Mouse (Mus musculus): Measurements from ENCODE around the gene Amn1.
A peak's percentile ranks its signal among the peaks of the same experiment; 100 is the strongest.
"Not testable (repeated sequence)": the region's sequence is repeated elsewhere in the genome, so short reads cannot be mapped to it uniquely, and the experiment has no call there.

The Amn1 gene

GRCm38 (mm10) chr6:149154116-149155030 is 34.1 kb downstream of the Amn1 start:
- no peak for DNase-seq (ENCODE audit: low read depth)

DNA sequence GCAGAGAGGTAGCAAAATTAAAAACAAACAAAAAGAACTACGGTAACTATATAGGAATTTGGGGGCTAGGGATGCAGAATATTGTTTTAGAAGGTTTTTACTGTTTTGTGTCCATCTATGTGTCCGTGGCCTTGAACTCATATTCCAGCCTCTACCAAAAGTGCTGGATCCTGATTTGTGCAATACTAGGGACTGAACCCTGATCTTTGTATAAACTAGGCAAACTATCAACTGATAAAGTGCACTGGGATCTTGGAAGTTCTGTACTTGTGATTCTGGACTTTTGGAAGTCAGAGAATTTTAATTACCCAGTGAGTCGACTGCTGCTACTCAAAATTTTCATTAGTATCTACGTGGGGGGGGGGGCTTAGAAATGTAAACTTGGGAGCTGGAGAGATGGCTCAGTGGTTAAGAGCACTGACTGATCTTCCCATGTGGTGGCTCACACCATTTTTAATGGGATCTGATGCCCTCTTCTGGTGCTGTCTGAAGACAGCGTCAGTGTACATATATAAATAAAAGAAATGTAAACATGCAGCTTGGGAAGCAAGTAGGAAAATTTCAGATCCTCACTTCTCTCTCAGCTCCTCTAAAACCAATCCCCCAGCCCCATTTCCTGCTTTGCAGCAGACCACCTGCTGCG is 34.9 kb downstream of the Amn1 start:
- no peak for DNase-seq (ENCODE audit: low read depth)

DNA sequence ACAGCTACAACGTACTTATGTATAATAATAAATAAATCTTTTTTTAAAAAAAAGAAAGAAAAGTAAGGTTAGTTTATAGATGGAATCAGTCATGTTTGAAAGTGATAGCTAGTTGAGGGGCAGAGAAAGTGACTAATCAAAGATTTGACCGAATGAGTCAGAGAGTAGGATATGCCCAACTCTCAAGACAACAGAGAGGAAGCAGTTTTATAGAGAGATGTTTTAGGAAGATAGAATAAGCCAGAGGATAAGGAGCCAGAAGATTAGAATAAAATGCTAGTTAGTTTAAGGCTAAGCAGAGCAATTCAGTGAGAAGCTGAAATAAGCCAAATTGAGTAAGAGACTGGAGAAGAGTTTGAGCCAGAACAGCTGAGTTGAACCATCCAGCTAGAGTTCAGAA is 36.4 kb downstream of the Amn1 start:
- DNase-seq (ENCODE audit: low read depth): no peak

DNA sequence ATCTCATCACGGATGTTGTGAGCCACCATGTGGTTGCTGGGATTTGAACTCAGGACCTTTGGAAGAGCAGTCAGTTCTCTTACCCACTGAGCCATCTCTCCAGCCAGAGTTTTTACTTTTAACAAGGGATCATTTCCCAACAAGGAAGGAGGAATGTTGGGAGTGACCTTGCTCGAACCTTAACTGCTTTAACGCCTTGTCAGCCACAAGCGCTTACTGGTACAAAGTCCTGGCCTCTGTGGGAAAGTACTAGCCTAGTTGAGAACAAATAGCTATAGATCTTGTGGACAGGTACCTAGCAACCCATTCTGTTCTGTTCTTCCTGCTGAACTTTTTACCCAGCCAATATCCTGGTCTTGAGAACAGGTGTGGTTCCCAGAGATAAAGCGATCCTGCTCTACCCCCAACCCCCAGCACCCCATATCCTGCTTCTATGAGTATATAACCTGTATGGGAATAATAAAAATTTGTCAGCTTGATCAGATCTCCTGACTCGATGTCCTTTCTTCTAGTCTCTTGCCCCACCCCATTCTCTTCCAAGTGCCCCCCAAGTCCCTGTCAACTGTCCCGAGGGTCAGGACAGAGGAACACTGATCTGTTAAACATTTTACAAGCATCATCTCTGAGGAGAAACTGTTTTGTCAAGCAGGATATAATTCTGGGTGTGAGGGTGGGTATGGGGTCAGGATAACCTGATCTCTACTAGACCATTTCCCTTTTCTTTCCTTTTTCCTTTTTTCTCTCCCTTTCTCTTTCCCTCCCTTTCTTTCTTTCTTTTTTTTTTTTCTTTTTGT is 39.9 kb downstream of the Amn1 start:
- DNase-seq (ENCODE audit: low read depth): no peak

- no peak for DNase-seq (ENCODE audit: low read depth)
Measured at GRCm38 (mm10) chr6:149145143-149145542, 43.4 kb downstream of the Amn1 start.

GRCm38 (mm10) chr6:149141393-149142173 is 46.9 kb downstream of the Amn1 start:
- DNase-seq (ENCODE audit: low read depth): peak; percentile 90

GRCm38 (mm10) chr6:149139471-149139870 is 49.0 kb downstream of the Amn1 start, which contains the start of gene Etfbkmt:
Gene Etfbkmt, plus strand, starts transcription at chr6:149139849.
- no peak for DNase-seq (ENCODE audit: low read depth)

- DNase-seq (ENCODE audit: low read depth): no peak
Measured at GRCm38 (mm10) chr6:149139011-149139410, 49.5 kb downstream of the Amn1 start.

DNA sequence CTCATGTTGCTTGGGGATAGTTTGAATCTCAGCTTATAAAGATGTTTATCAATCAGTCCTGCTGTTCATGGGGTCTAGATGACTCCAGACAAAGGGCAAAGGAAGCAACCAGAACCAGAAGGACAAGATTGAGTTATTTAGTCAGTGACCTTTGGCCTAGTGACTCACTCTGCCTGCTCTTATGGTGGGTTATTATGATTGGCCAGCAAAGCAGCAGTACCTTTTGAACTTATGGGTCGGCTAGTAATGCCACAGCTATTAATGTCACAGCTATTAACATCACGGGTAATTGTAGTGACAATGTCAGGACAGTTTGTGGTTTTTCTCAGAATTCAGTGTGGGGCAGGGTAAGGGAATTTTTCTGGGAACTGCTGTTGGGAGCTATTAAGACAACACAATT is 50.6 kb downstream of the Amn1 start:
- no peak for DNase-seq (ENCODE audit: low read depth)

DNA sequence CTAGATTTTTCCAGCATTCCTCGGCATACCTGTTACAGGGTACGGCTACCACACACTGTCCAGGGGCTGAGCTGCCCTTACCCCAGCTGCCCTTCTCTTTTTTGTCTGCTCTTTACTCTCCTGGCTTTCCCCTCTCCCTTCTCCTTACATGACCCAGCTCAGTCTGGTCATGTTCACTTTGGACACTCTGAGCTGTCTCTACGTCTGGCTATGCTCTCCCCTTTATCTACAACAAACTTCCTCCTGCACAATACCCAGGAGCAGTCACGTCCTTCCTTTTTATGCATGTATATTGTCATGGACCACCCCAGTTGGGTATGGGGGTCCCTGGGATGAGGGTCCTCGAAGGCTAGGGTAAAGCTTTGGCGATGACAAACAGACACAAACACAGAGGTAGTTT is 52.9 kb downstream of the Amn1 start:
- DNase-seq (ENCODE audit: low read depth): no peak

DNA sequence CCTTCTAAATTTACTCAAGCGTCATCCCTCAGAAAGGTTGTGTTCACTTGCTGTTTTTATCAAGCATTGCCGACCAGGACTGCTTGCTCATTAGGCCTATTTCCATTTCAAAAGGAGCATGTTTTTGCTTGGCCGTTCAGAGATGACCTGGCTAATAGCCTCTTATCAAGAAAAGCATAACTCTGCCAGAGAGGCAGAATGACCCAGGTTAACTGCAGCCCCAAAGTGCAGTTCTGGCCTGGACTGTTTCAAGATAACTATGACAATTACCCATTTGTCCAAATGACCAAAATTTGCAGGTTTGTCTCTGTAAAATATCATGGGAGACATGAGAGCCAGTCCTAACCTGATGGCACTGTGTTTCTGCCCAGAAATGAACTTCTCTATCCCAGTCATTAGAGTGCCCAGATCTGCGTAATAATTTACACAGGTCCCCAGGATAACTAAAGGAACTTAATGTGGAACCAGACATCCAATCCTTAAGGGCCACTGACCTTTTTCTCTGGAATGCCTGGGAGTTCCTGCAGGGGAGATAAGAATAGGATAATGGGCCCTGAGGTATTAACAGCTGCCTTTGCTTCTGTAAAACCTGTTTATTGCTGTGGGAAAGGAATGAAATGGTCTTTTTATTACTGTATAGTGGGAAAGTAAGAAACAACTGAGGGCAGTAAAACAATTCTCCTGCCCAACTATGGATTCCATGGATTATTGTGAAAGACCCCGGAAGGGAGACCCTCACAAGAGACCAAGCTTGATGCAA is 53.9 kb downstream of the Amn1 start:
- DNase-seq (ENCODE audit: low read depth): no peak

- peak; percentile 67 for DNase-seq (ENCODE audit: low read depth)
Measured at GRCm38 (mm10) chr6:149132311-149133077, 56.0 kb downstream of the Amn1 start.

- no peak for DNase-seq (ENCODE audit: low read depth)
Measured at GRCm38 (mm10) chr6:149131111-149131510, 57.4 kb downstream of the Amn1 start.

- not testable (repeated sequence) for DNase-seq (ENCODE audit: low read depth)
Measured at GRCm38 (mm10) chr6:149129870-149130269, 58.6 kb downstream of the Amn1 start, which contains the start of gene Gm10203. Gene Gm10203, plus strand, starts transcription at chr6:149130170.

- no peak for DNase-seq (ENCODE audit: low read depth)
Measured at GRCm38 (mm10) chr6:149126675-149127074, 61.8 kb downstream of the Amn1 start.

GRCm38 (mm10) chr6:149123042-149123441 is 65.5 kb downstream of the Amn1 start:
- no peak for DNase-seq (ENCODE audit: low read depth)

GRCm38 (mm10) chr6:149119853-149120252 is 68.7 kb downstream of the Amn1 start:
- DNase-seq (ENCODE audit: low read depth): no peak

- DNase-seq (ENCODE audit: low read depth): no peak
Measured at GRCm38 (mm10) chr6:149118935-149119334, 69.6 kb downstream of the Amn1 start.

GRCm38 (mm10) chr6:149116992-149117391 is 71.5 kb downstream of the Amn1 start:
- DNase-seq (ENCODE audit: low read depth): no peak

DNA sequence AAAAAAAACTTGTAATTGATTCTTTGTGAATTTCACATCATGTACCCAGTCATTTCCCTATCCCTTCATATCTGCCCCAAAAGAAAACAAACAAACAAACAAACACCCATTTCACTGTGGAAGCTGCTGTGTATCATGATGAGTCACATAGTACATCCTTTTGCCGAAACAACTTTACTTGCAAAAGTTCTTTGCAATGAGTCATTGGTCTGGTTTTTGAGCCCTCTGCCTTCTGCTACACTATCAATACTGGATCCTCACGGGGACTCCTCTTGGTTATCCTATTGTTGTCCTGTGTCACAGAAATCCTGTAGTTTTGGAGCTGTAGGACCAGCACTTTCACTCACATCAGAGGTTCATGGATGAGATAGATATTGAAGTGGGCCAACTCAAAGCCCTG is 79.6 kb downstream of the Amn1 start:
- no peak for DNase-seq (ENCODE audit: low read depth)

Data from c-Kit-positive CD71-negative TER-119-negative erythroid progenitor cells, embryonic 14.5 days (primary cell).